Mouse (Mus musculus) heart, embryonic 13.5 days (tissue): ENCODE results near the gene Gm5662. TPM values are rescaled to one million over a fixed set of nuclear protein-coding genes. Genes with fewer than 3 reads are reported as not detected.
"Not testable (repeated sequence)": the region's sequence is repeated elsewhere in the genome, so short reads cannot be mapped to it uniquely, and the experiment has no call there.

ENCODE experiments used
- ATAC-seq: fragments of 200-750 bp; cut with Nextera tagmentation; 2 replicates; pipeline ENCODE4 v1.8.0; 2017; ENCODE audit warnings: moderate TSS enrichment; ENCODE audit not compliant: insufficient number of reproducible peaks, low FRiP score, low TSS enrichment; ENCODE audit errors: extremely low read depth
- H3K27ac ChIP-seq: fragments of 300-500 bp; sonication (generic); replicated peaks from 2 replicates; pipeline ENCODE4 v1.5.1; 2015; ENCODE audit warnings: moderate library complexity, mild to moderate bottlenecking, inconsistent platforms
- H3K27me3 ChIP-seq: fragments of 300-500 bp; sonication (generic); replicated peaks from 2 replicates; pipeline ENCODE4 v1.6.1; 2015; ENCODE audit warnings: mild to moderate bottlenecking, inconsistent platforms
- H3K36me3 ChIP-seq: fragments of 300-500 bp; sonication (generic); 2 replicates; pipeline ENCODE4 v1.6.1; 2015; ENCODE audit warnings: mild to moderate bottlenecking, inconsistent platforms
- H3K4me1 ChIP-seq: fragments of 300-500 bp; sonication (generic); 2 replicates; pipeline ENCODE4 v1.6.1; 2015; ENCODE audit warnings: inconsistent platforms
- H3K4me2 ChIP-seq: fragments of 300-500 bp; sonication (generic); 2 replicates; pipeline ENCODE4 v1.6.1; 2015; ENCODE audit warnings: inconsistent platforms, mild to moderate bottlenecking, moderate library complexity
- H3K4me3 ChIP-seq: fragments of 300-500 bp; sonication (generic); 2 replicates; pipeline ENCODE4 v1.5.1; 2015; ENCODE audit warnings: moderate library complexity, mild to moderate bottlenecking, inconsistent platforms
- H3K9ac ChIP-seq: fragments of 300-500 bp; sonication (generic); 2 replicates; pipeline ENCODE4 v1.6.1; 2015; ENCODE audit warnings: inconsistent platforms, mild to moderate bottlenecking, moderate library complexity
- H3K9me3 ChIP-seq: fragments of 300-500 bp; sonication (generic); 2 replicates; pipeline ENCODE4 v1.6.1; 2016; ENCODE audit warnings: inconsistent platforms
- WGBS: fragments of 180-500 bp; shearing (Covaris S2); methylation state at CpG from one replicate; pipeline ENCODE4 v1.1.7; 2015; ENCODE audit warnings: mixed read lengths; 5-methylcytosine and 5-hydroxymethylcytosine counted together
- polyA plus RNA-seq: library from polyadenylated mRNA; unstranded; fragments of >200 nt; fragmentation: Nextera tagmentation; extraction: Ambion mirVana; gene quantifications from 2 replicates; pipeline ENCODE4 v1.2.1, GENCODE M21; 2015

Gm5662 gene
- not detected in 2 replicates for polyA plus RNA-seq

DNA sequence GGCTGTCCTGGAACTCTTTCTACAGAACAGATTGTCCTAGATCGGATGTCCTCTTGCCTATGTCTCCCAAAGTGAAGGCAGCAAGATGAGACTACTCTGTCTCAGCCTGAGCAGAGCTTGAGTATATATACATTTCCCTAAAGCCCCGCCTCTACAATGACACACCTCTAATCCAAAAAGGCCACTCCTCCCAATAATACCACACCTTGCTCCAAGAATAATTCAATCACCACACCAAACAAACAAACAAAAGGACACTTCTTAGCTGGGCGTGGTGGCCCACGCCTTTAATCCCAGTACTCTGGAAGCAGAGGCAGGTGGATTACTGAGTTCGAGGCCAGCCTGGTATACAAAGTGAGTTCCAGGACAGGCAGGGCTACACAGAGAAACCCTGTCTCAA is at the start of gene Gm5662:
Gene Gm5662, minus strand, starts transcription at position 101 of the 400 bp plus-strand sequence.
- WGBS: 71% methylated on average over 5 of the region's 5 CpGs
- not testable (repeated sequence) for H3K36me3 ChIP-seq, H3K4me1 ChIP-seq, H3K4me2 ChIP-seq, H3K9ac ChIP-seq, H3K27ac ChIP-seq, H3K9me3 ChIP-seq, H3K27me3 ChIP-seq, ATAC-seq, H3K4me3 ChIP-seq

DNA sequence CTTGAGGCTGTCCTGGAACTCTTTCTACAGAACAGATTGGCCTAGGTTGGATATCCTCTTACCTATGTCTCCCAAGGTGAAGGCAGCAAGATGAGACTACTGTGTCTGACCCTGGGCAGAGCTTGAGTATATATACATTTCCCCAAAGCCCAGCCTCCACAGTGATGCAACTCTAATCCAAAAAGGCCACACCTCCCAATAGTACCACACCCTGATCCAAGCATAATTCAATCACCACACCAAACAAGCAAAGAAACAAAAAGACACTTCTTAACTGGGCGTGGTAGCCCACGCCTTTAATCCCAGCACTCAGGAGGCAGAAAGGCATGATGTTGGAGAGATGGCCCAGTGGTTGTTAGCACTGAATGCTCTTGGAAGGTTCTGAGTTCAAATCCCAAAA is 49.6 kb upstream of the Gm5662 start, which contains the start of gene Gm5039:
Gene Gm5039, minus strand, starts transcription at position 101 of the 400 bp plus-strand sequence.
- not testable (repeated sequence) for H3K27ac ChIP-seq, H3K36me3 ChIP-seq, ATAC-seq, H3K4me3 ChIP-seq, H3K4me1 ChIP-seq, H3K9ac ChIP-seq, H3K4me2 ChIP-seq, H3K27me3 ChIP-seq, H3K9me3 ChIP-seq
- WGBS: 75% methylated on average over 2 of the region's 2 CpGs

DNA sequence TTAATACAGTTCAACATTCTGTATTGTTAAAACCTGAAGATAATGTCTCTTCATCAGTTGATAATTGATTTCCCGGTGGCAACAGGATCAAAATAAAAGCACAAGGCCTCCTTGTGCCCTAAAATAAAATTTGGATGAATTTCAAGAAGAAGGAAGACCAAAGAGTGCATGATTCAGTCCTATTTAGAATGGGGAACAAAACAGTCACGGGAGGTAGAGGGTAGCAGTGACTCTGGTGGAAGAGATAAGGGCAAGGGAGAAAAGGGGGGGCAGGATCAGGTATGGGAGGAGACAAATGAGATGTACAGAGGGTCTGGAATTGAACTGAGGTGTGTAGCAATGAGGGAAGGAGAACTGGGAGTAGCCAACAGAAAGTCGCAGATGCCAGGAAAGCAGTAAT is 40.3 kb upstream of the Gm5662 start:
- peaks cover 5% of the 10 kb centered on the region; the same call in 1 of the 2 replicates for H3K9me3 ChIP-seq
- no peak overlapping the region for H3K4me2 ChIP-seq
- no peak overlapping the region for H3K27ac ChIP-seq
- H3K36me3 ChIP-seq: no peaks in the 10 kb centered on the region
- WGBS: 57% methylated on average over 3 of the region's 3 CpGs
- no peaks in the 10 kb centered on the region for H3K4me1 ChIP-seq
- H3K9ac ChIP-seq: no peak overlapping the region
- no peak overlapping the region for H3K4me3 ChIP-seq
- no peak for ATAC-seq
- H3K27me3 ChIP-seq: no peaks in the 10 kb centered on the region

DNA sequence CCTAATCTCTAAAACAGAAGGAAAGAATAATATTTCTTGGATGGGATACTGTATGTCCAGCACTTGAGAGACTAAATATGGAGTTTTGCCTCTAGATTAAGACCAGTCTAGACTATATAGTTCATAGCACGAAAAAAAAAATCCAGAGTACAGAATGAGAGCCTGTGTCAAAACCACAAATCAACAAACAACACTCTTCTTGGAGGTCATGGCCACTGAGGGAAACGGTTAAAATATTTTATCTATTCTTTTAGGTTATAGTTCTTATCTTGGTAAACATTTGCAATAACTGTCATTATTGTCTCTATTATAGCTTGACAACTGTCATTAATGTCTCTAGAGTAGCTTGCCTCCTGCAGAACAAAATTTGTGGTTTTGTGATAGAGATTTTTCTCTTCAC is 22.9 kb upstream of the Gm5662 start:
- not testable (repeated sequence) for ATAC-seq, H3K36me3 ChIP-seq, H3K9me3 ChIP-seq, H3K27me3 ChIP-seq, H3K4me1 ChIP-seq, H3K4me2 ChIP-seq, H3K4me3 ChIP-seq, H3K9ac ChIP-seq, H3K27ac ChIP-seq
- 31% methylated on average over 2 of the region's 2 CpGs for WGBS

DNA sequence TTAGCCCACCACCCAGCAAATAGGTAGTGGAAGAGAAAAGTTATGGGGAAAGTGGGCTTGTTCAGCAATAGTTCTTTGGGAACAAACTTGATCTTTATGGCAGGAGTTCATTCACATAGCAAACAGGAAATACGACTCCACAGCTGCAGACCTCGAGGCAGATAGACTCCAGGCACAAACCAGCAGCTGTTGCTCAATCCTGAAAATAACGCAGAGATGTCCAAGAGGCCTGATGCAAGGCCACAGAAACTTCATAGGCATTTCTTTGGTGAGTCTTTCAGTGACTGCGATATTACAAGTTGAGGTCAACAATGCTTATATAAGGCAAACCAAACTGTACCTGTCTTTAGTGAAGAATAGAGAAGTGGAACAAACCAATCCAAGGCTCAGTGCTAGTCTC is 18.8 kb upstream of the Gm5662 start:
- H3K4me3 ChIP-seq, H3K9me3 ChIP-seq, H3K27ac ChIP-seq, H3K4me2 ChIP-seq, H3K27me3 ChIP-seq, H3K36me3 ChIP-seq, ATAC-seq, H3K9ac ChIP-seq, H3K4me1 ChIP-seq: not testable (repeated sequence)
- 63% methylated on average over 4 of the region's 4 CpGs for WGBS

DNA sequence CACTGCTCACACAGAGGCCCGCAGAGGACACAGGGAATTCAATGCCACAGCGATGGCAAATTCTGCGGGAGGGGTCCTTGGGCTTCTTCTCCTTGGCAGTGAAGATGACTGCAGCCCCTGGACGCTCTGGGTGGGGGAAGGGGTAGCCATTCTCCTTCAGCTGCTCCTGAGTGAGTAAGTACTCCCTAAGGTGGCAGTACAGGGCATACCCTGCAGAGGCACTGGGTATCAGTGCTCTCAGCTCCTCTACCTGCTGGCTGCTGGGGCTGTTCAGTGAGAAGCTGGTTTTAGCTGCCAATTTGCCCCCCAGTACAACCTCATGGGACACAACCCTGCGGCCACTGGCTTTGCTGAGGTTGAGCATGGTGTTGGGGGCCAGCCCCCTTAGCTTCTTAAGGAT is 10.9 kb upstream of the Gm5662 start:
- not testable (repeated sequence) for H3K4me3 ChIP-seq, H3K36me3 ChIP-seq, ATAC-seq, H3K27ac ChIP-seq, H3K4me1 ChIP-seq, H3K27me3 ChIP-seq, H3K4me2 ChIP-seq, H3K9ac ChIP-seq, H3K9me3 ChIP-seq
- WGBS: 75% methylated on average over 5 of the region's 5 CpGs

DNA sequence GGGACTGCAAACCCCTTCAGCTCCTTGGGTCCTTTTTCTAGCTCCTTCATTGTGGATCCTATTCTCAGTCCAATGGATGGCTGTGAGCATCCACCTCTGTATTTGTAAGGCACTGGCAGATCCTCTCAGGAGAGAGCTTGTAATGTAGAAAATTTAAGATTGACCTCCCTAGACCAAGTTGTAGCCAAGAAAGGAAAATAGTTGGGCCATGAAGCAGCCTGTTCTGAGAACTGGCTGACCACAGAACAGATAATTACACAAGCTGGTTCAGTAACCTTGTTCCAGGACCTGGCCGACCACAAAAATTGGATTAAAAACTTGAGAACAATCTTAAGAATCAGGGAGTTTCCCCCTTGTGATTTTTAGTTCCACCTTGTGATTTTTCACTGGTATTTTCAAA is 17.1 kb downstream of the Gm5662 start:
- H3K9me3 ChIP-seq: peaks cover 9% of the 10 kb centered on the region; the same call in 1 of the 2 replicates
- H3K4me1 ChIP-seq: no peaks in the 10 kb centered on the region
- H3K27me3 ChIP-seq: no peaks in the 10 kb centered on the region
- H3K9ac ChIP-seq: no peak overlapping the region
- no peaks in the 10 kb centered on the region for H3K36me3 ChIP-seq
- no peak overlapping the region for H3K4me2 ChIP-seq
- WGBS: 34% methylated on average over 1 of the region's 1 CpGs
- no peak overlapping the region for H3K27ac ChIP-seq
- H3K4me3 ChIP-seq: no peak overlapping the region
- ATAC-seq: no peak

DNA sequence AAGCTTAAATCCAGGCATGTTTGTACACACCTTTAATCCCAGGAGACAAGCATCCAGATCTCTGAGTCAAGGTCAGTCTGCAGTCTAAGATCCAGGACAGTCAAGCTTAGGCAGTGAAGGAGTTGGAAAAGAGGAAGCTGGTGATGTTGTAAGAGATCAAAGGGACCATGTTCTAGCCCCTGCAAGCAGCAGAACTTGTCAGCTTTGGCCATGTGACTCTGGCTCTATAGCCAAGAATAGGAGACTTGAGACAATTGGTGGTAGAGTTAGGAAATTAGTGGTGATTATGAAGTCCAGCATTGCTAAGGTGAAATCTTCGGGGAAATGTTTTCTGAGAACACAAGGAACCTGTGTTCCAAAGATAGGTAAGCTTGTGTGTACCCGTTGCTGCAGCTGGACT is 18.4 kb downstream of the Gm5662 start:
- H3K4me3 ChIP-seq, H3K4me1 ChIP-seq, H3K36me3 ChIP-seq, H3K4me2 ChIP-seq, H3K9ac ChIP-seq, ATAC-seq, H3K9me3 ChIP-seq, H3K27me3 ChIP-seq, H3K27ac ChIP-seq: not testable (repeated sequence)
- WGBS: 44% methylated on average over 2 of the region's 2 CpGs

DNA sequence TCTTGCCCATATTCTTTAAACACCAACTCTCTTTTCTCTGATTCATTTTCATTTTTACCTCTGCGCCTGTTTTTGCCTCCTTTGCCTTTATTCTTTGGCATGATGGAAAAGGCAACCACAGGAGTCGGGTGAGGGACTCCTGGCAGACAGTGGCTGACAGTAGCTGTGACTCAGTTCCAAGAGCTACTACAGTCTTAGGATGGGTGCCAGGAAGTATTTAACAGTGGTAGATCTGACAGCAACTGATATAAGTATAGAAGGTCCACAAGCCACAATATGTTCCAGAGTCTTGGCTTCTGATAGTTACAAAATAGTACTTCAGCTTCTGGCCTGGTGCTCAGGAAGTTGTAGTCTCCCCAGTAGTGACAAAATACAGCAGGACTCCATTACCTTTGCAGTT is 24.3 kb downstream of the Gm5662 start, which contains the start of gene Gm8332:
Gene Gm8332, minus strand, starts transcription at position 101 of the 400 bp plus-strand sequence.
- not testable (repeated sequence) for H3K27ac ChIP-seq, H3K36me3 ChIP-seq
- 37% methylated on average over 1 of the region's 2 CpGs for WGBS

DNA sequence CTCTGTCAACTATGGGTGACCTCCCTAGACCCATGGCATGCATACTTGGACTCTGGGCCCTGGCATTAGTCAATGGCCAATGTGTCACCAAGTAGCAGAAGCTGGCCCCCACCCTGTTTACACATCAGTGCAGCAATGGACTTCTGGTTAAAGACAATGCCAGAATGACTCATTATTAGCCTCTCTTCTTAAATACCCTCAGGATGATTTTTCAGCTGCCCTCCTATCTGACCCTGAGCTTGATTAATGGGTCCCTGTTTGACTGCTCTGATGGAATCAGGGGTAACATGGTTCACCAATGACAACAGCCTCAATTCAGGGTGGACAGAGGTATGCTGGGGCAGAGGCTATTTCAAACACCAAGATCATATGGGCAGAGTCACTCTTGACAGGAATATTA is 28.5 kb downstream of the Gm5662 start:
- H3K4me3 ChIP-seq, H3K9me3 ChIP-seq, H3K27ac ChIP-seq, ATAC-seq, H3K27me3 ChIP-seq, H3K9ac ChIP-seq, H3K4me2 ChIP-seq, H3K36me3 ChIP-seq, H3K4me1 ChIP-seq: not testable (repeated sequence)

More for the DNA sequence above, 24.3 kb downstream of the Gm5662 start, which contains the start of gene Gm8332:
- not testable (repeated sequence) for H3K9me3 ChIP-seq, ATAC-seq, H3K27me3 ChIP-seq, H3K9ac ChIP-seq, H3K4me3 ChIP-seq, H3K4me1 ChIP-seq, H3K4me2 ChIP-seq

DNA sequence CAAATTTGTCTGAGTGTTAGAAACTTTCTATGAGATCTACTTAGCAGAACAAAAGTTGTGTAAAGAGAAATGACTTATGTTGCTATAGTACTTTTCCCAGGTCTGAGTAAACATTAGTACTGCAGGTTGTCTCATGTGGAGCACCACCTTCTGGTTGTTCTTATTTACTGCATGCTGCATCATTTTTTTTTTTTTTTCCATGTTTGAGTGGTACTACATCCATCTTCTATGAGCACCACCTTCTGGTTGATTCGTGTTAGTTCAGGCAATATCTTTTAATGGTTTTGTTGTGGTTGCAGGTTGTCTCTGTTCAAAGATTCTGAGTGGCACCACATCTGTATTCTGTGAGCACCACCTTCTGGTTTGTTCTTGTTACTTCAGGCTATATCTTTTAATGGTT is 31.4 kb downstream of the Gm5662 start:
- not testable (repeated sequence) for H3K27ac ChIP-seq, H3K27me3 ChIP-seq, ATAC-seq, H3K9me3 ChIP-seq, H3K4me2 ChIP-seq, H3K36me3 ChIP-seq, H3K9ac ChIP-seq, H3K4me1 ChIP-seq, H3K4me3 ChIP-seq
- WGBS: 22% methylated on average over 1 of the region's 1 CpGs
